Mouse (Mus musculus): ENCODE results near the gene Dusp7.
A peak's percentile ranks its signal among the peaks of the same experiment; 100 is the strongest.

Dusp7 gene

DNA sequence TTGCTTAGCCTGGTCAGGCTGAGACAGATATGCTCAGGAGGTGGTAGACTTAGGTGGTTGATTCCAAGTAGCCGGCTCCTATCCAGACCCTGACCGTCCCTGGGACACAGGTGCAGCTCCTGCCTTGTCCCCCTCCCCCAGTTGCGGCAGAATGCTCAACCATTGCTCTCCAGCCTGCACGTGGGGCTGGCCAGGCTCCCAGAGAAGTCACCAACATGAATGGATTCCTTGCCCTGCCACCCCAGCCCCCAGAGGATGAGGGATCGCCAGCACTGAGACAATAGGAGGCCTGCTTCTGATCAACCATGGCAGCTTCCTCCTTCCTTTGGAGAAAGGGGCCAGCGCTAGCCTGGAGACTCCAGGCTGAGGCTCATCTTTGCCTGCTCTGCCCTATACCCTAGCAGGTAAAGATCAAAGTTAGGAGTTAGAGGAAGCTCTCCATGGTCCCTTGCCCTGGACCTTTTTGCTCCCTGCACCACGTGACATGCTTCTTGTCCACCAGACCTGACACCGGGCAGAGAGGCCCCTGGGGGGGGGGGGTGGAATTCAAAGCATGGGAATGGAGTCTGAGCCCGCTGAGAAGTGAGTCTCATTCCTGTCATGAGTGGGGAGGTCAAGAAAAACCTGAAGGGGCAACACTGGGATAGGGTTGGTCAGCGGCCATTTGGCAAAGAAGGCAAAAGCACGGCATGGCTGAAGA is 24.5 kb downstream of the Dusp7 start:
- no peak for DNase-seq

DNA sequence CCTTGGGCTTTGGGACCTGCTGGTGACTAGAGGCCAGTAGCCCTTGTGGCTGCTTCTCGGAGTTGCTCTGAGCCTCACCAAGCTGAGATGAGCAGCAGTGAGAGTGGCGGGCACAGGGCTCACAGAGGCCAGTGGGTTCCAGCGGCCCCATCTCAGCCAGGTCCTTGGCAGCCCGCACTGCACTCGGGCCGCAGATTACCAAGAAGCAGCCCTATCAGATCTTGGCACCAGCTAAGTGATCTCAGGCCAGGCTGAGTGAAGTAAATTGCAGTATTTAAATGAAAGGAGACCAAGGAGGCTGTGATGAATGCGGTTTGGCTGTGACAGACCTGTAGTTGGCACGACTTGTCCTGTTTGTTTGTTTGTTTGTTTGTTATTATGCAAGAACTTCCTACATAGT is 25.1 kb downstream of the Dusp7 start:
- DNase-seq = no peak

DNA sequence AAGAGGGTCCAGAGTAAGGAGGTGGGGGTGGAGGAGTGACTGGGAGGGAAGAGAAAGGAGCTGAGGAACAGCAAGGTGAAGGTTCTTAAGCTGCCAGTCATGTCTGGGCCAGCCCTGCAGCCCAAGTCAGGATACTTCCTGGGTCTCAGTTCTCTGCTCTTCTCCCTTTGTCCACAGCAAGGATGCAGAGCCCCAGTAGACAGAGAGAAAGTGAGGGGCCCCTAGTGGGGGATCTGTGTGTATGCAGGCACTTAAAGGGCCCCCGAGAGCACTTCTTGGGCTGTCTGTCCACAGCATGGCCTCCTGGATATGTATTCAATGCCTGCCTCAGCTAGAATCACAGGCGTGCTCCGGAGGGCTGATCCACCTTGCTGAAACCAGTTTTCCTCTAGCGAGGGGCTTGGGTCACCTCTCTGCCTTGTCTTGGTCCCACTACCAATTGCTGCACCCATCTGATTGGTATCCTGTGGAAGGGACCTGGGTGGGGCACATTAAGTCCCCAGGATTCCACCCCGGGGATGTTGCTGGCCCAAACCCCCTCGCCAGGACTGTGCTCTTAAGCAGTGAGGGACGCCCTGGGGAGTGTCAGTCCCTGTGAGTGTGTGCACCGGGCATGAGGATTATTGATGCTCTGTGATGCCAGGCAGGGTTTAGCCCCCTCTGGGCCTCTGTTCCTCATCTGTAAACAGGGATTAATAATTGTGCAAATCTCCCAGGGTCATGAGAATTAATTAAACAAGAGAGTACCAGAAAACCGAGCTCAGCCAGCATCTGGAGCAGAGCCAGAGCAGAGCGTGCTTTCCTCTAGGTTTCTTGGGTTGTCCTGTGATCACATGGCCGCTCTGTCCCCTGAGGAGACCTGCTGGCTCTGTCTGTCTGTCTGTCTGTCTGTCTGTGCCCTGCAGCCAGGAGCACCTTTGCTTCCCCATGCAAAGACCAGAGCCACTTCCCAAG is 26.5 kb downstream of the Dusp7 start:
- DNase-seq = no peak

DNA sequence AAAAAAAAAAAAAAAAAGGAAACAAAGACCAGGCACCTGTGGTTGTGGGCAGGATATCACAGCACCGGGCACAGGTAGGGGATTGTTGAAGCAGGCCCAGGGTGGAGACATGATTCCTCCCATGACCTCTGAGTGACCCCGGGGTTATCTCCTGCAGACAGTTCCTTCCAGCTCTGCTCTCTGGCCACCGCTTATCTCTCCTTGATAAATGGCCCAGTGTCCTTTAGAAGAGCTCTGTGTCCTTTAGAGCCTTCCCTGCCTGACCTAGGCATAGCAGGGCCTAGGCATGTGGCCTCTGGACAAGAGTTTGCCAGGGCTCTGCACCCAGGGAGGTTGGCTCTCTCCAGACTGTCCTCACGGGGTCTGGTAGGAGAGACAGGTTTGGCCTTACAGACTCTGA is 29.3 kb downstream of the Dusp7 start:
- DNase-seq = no peak

DNA sequence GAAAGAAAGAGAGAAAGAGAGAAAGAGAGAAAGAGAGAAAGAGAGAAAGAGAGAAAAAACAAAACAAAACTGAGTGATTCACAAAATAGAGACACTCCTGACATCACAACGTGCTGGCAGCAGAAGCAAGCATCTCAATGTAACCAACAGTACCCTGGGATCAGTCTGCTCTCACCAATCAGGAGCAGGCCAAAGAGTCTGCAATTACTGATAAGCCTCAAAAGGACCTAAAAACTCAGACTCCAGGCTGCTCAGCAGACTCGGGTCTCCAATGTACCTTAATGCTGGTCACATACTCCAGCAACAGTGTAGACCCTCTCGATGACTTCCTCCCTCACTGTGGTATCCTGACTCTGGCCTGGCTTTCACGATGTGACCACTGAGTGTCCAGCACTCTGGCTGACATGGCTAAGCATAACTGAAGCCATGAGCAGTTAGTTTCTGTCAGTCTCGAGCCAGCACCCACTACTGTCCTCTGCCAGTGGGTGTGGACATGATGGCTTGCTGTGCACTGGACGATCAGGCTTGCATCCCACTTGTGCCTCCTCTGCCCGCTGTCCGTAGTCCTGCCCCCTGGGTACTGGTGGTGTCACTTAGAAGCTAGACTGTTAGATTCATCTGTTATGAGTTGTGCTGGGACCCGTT is 30.4 kb downstream of the Dusp7 start:
- no peak for DNase-seq

DNA sequence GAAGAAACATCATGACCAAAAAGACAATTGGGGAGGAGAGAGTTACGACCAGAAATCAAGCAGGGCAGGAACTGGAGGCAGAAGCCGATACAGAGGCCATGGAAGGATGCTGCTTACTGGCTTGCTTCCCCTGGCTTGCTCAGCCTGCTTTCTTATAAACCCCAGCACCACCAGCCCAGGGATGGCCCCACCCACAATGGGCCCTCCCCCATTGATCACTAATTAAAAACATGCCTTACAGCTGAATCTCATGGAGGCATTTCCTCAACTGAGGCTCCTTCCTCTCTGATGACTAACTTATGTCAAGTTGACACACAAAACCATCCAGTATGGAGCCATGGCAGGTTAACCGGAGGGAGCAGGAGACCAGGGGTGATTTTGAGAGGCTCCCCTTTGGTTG is 31.4 kb downstream of the Dusp7 start:
- DNase-seq = no peak

DNA sequence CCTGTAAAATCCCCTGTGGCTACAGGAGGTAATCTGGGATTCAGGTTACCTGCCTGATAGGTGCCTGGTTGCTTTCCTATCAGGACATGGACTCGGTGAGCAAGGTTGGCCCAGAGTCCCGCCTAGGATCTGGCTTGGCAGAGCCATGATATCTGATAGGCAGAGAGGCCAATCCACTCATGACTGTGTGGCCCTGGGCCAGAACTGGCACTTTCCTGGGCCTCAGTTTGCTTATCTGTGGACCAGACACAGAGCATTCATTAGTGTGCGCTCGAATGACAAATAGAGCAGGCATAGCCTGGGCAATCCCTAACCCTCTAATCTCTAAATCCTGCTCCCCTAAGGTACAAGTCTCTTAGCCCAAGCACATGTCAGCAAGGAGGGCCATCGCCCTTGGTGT is 33.7 kb downstream of the Dusp7 start:
- DNase-seq = no peak

DNA sequence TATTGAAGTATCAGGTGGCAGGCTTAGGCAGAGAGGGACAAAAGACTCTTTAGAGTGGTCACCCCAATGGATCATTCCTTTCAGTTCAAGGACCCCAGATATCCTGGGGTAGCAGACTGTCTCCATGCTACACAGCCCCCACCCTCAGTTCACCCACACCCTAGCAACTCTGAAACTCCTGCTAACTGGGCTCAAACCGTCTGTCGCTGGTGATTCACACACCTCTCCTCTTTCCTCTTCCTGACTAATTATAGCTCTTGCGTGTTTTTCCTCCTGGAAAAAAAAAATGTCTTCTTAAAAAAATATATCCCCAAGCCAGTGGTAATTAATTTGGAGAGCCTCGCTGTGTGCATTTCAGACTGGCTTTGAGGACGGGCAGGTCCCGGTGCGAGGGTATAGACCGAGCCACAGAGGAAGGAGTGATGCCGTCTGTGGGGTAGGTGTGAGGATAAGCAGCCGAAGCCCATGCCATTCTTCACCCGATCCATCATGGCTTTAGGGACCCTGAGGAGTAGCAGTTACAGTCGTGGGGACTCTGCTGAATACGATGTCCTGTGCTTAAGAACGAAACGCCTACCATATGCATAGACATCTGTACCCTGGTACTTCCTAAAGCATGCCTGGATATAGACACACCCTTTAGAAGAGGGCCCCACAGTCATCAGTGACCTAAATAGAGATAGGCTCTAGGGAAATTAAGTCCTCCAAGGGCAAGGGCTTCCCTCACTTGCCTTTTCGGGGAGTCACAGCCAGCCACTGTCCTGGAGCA is 34.4 kb downstream of the Dusp7 start:
- DNase-seq = no peak

DNA sequence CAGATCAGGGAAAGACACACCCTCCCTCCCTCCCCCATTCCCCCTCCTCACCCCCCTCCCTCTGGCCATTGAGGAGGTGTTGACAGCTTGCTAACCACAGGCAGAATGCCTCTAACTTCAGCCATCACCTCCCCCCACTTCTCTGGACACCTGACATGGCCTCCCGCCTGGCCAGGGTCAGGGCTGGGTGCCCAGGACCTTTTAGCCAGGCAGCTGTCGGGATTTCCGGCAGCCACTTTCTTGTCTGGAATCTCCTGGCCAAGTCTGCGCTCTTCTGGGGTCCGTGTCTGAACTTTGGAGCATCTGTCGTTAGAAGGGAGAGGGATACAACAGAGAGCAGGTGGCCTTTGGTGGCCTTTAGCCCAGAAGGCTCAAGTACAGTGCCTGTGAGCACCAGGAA is 36.8 kb downstream of the Dusp7 start:
- no peak for DNase-seq

DNA sequence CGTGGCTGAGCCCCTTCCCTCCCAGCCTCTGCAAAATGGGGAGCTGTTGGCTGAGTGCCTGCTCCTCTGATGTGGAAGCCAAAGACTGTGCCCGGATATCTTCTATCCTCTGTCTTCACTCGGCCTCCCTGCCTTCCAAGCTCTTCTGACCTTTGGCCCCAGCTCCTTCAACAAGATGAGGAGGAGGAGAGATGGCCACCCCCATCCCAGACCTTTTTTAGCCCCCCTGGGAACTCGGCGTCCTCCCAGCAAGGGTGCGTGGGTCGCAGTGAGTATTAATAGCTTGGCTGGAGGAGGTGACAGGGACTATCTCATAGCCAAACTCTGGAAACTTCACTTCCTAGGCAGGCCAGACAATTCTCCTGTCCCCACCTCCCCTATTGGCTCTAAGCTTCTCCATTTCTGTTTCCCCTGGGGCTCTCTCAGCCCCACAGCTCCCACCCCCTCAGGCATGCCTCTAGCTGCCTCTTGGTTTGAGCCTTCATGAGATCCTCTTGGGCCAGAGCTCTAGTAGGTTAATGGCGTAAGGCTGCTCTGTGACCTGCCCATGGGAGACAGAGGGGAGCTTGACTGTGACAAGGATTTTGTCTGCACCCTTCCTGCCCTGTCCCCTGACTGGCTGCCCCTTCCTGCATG is 38.1 kb downstream of the Dusp7 start:
- DNase-seq = no peak

DNA sequence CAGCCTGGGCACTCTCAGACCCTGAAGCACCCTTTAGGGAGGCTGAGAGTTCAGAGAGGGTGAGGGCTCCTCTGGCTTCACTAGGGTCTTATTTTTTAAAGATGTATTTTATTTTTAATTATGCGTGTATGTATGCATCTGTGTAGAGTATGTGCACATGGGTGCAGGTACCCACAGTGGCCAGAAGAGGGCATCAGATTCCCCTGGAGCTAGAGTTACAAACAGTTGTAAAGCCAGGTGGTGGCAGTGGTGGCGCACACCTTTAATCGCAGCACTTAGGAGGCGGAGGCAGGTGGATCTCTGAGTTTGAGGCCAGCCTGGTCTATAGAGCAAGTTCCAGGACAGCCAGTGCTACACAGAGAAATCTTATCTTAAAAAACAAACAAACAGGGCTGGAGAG is 40.7 kb downstream of the Dusp7 start:
- no peak for DNase-seq

DNA sequence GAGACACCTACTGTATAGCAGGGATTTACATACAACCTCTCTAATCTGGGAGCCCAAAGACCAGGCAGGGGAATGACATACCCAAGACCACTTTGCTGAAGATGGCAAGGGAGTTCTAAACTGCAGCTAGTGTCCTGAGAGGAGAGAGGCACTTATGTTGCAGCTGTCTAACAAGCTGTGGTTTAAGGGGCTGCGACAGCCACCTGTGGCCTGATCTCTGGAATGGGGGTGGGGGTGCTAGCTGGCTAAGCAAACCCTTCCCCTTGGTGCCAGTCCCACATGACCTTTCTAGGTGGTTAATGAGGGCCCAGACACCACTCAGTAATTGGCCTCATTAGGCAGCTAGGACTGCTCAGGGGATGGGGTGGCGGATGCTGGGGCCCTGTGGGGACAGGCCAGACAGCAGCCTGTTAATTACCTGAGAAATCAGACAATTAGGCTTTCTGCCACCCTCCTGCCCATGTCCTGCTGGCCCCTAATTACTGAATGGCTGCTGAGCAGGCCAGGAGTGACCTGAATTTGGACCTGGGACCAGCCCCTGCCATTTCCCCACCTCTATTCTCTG is 41.7 kb downstream of the Dusp7 start:
- no peak for DNase-seq

DNA sequence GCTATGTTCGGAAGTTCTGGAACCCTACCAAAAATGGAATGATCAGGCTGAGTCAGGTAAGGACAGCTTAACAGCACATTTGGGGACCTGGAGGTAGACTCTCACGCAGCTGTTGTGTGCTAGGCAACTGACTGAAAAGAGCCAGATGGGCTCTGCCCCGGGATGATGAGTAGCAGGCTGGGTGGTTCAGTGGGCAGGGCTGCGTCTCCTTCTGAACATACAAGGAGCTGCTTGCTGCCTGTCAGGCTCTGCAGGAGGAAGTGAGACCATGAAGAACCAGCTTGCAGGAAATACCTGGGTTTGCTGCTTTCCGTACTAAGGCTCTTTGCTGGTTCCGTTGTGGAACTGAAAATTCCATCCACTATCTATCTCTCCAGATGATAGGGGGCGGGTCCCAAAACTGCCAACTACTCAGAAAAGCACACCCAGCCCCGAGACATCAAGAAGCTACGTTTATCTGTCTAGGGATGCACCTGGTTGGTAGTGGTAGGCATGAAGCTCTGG is 42.7 kb downstream of the Dusp7 start:
- no peak for DNase-seq

DNA sequence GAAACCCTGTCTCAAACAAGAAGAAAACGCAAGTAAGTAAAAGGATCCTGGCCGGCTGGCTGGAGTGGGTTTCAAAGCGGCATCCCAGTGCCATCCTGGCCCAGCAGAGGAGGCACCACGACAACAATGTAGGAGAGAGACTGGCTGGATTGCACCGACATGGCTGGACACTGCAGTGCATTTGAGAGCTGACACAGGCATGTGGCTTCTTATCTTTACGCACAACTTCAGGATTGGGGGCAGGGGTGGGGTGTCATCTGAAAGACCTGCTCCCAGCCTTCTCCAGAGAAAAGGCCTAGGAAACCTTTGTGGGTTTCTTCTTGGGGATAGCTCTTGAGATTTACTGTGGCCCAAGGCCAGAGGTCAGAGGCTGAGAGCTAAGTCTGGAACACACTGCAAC is 43.3 kb downstream of the Dusp7 start:
- DNase-seq = no peak

DNA sequence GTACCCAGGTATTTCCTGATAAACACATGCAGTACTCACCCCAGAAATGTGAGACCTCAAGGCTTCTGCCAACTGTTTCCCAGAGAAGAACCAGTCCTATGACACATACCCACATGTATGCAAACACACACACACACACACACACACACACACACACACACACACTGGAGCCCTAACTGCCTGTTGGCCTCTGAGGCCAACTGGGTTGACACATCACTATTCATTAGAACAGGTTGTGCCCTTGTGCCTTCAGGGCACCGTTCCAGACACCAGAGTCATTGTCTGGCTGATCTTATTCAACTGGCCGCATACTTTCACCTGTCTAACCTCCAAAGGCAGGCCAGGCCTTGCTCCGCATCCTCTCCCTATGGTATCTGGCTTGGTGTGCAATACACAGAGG is 43.8 kb downstream of the Dusp7 start:
- DNase-seq = no peak

DNA sequence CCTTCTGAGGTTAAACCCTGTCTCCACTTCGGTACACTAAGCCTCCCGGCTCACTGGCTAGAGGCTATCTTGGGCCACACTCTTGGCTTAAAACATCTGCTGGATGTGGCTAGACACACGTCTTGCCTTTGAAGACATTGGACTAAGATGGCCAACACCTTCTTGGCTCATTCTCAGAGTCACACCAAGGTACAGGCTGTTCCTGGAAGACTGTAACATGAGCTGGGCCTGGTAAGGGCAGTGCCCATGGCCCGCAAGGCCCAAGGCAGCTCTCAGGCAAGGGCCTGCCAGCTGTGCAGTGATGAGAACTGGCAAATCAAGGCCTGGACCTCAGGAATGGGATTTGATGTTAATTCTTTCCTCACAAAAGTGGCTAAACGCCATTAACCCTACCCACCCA is 45.2 kb downstream of the Dusp7 start:
- no peak for DNase-seq

DNA sequence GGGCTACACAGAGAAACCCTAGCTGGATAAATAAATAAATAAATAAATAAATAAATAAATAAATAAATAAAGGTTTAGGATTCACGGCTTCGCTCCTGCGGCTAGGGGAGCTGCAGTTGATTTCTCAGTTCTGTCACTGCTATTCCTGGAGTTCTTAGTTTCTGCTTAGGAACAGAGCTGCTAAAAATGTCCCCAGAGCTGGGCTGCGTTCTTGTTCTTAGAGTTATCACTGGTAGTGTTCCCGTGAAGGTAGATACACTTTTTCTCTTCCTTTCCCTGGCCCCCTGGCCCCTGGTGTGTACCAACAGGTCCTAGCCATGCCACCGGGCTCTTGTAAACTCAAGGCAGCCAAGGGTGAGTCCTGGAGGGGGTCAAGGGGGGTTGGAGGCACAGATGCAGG is 48.4 kb downstream of the Dusp7 start:
- DNase-seq = no peak

DNA sequence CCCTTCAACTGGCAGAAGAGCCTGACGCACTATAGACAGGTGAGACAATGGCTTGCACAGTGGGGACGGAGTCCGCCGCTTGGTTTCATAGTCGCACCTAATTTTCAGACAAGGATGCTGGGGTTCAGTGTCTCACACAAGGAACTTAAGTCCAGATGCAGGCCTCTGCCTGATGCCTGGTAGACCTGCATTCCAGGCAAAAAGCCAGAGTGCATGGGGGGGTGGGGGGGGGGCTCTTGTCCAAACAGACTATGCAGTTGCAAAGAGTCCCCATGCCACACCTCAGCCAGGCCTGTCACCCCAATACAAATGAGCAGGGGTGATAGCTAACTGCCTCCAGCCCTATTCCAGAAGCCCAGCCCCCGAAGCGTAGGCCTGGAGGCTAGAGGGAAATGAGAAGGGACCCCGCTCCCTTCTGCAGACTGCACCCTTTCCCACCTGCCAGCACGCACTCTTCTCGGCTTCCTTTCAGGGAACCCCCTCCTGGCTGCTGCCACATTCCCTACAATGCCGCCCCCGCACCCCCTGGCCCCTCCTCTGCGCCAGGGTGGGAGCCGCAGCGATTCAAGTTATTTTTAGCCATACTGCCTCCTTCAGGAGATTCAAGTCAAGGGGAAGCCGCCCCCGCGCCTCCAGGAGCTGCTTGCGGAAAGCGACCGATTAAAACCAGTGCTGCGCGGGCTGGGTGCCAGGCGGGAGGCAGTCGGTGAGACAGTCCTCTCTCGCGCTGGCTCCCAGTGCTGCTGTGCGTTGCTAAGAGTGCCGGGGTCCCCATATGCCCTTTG is 49.6 kb downstream of the Dusp7 start:
- peak; percentile 96 for DNase-seq

DNA sequence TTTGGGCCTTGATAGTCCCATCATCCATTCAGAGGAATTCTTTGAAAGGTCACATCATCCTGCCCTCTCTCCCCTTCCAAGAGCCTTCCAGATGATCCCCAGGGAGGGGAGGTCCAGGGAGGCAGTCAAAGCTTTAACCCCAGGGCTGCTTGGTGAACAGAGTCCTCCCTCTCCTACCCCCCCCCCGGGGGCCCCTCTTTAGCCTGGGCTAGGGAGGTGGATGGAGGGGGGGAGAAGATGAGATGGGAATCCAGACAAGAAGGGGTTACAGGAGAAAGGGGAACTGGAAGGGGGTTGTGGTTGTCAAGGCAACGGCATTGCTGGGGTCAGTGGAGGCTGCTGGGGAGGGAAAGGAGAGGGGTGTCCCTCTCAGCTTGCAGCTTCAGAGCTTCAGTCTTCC is 52.2 kb downstream of the Dusp7 start:
- DNase-seq = no peak

DNA sequence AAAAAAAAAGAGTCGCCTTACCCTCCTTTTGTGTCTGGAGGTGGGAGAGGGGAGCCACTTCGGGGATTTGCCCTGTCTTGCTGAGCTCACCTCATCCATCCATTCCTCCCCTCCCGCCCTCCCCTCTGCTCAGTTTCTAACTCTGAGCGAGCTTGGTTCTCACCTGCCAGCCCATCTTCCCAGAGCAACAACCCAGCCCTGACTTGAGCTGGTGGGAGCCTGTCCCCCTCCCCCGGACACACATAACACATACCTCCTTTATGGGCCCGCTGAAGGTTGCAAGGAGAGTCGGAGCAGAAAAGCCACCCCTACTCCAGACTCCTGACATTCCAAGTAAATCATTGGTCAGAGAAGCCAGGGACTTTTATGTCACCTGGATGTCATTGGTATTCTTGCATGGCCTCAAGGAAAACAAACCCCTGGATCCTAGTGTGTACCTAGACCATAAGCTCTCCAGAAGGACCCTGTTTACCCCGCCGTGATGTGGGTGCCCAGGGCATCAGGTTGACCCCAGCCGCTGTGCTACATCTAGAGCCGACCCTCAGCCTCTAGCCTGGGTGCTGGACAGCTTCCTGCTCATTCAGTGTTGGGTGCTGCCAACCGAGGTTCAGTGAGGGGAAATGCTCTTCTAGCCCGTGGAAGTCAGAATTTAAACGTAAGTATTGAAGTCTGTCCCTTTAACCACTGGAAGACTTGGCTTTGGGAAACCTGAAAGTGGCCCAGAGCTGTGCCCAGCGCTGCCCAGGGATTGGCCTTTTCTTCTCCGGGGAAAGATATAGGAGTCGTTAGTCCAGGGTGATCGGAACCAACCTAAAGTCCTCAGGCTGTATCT is 52.8 kb downstream of the Dusp7 start:
- no peak for DNase-seq

DNA sequence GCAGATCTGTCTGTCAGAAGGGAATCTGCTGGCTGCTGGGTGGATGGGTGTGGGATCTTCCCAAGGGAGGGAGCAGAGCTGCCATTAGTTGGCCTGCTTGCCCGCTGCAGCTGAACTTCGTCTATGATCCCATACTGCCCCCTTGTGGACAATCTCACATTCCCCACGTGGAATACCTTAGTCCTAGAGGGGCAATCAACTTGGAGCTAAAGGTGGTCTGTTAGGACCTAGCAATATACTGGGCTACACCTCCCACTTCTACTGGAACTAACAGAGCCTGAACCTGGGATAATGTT is 53.4 kb downstream of the Dusp7 start:
- DNase-seq = peak; percentile 83
